Mouse (Mus musculus): Measurements from ENCODE around the gene Dennd2a.

Dennd2a gene

GRCm38 (mm10) chr6:39503476-39503875, 54.2 kb downstream of the Dennd2a start:
- DNase-seq: no peak

DNA sequence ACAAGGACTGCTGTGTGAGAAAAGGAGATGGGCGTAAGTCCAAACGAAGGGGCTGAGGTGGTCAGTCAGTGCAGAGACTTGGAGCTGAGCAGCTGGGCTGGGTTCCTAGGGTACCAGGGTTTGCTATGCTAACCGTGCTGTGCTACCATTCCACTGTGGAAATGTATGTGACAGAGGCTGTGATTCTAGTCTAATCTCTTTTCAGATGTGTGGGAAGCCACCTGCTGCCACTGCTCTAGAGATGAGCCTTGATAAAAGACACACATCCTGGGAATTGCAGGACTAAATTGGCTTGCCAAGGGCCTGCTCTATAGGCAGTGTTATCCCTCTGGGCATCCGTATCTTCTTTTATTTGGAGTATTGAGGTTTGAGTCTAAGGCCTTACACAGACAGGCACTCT, 60.5 kb downstream of the Dennd2a start:
- DNase-seq: no peak

- DNase-seq: peak; percentile 34 to 45
Measured at GRCm38 (mm10) chr6:39493129-39493714, 64.4 kb downstream of the Dennd2a start.

GRCm38 (mm10) chr6:39492161-39492560, 65.5 kb downstream of the Dennd2a start:
- DNase-seq: no peak

DNA sequence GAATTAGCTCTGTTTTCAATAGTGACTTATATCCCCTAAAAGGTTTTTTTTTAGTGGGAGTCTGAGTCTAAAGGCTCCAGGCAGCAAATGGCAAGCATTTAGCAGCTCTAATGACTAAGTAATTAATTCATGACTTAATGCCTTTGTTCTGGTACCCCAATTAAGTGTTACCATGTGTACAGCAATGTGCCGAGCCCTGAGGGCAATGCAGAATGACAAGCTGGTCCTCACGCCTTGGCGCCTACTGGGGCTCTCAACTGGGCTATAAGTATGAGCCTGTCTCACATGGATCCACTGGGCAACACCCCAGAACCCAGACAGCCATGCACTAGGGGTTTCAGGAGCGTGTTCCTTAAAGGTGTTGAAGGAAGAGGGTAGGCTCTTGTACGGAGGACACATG, 66.5 kb downstream of the Dennd2a start:
- peak in 1 of 2 experiments; percentile 15 for DNase-seq

- no peak for DNase-seq
Measured at GRCm38 (mm10) chr6:39488292-39488691, 69.4 kb downstream of the Dennd2a start.

GRCm38 (mm10) chr6:39483656-39484055, 74.0 kb downstream of the Dennd2a start:
- DNase-seq: no peak

- DNase-seq: peak; percentile 83 to 89
Measured at GRCm38 (mm10) chr6:39478509-39479150, 79.0 kb downstream of the Dennd2a start.

- DNase-seq: no peak
Measured at GRCm38 (mm10) chr6:39476617-39477016, 81.0 kb downstream of the Dennd2a start.

GRCm38 (mm10) chr6:39474424-39474823, 83.2 kb downstream of the Dennd2a start:
- DNase-seq: peak; percentile 29 to 44

- DNase-seq: no peak
Measured at GRCm38 (mm10) chr6:39472837-39473236, 84.8 kb downstream of the Dennd2a start.

DNA sequence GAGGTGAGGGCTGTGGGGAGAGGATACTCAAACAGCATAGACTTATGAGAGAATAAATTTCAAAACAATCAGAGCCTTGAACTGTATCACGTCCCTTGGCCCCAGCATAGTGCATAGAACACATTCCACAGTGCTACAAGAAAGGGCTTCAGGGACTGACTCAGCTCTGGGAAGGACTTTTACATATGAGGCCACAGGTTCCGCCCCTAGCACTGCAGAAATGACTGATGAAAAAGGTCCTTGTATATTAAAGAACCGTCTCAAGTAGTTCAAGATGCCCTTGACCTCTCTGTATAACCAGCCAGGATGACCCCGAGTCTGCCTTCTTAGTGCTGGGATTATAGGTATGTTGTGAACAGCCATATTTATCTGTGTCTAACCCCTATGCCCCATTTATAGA, 85.4 kb downstream of the Dennd2a start:
- no peak for DNase-seq

GRCm38 (mm10) chr6:39470076-39470475, 87.6 kb downstream of the Dennd2a start:
- DNase-seq: no peak

GRCm38 (mm10) chr6:39469427-39469826, 88.2 kb downstream of the Dennd2a start:
- DNase-seq: no peak

GRCm38 (mm10) chr6:39462621-39463538, 94.8 kb downstream of the Dennd2a start:
- peak; percentile 89 to 93 for DNase-seq

GRCm38 (mm10) chr6:39460040-39460439, 97.6 kb downstream of the Dennd2a start:
- DNase-seq: peak; percentile 47 to 64

DNA sequence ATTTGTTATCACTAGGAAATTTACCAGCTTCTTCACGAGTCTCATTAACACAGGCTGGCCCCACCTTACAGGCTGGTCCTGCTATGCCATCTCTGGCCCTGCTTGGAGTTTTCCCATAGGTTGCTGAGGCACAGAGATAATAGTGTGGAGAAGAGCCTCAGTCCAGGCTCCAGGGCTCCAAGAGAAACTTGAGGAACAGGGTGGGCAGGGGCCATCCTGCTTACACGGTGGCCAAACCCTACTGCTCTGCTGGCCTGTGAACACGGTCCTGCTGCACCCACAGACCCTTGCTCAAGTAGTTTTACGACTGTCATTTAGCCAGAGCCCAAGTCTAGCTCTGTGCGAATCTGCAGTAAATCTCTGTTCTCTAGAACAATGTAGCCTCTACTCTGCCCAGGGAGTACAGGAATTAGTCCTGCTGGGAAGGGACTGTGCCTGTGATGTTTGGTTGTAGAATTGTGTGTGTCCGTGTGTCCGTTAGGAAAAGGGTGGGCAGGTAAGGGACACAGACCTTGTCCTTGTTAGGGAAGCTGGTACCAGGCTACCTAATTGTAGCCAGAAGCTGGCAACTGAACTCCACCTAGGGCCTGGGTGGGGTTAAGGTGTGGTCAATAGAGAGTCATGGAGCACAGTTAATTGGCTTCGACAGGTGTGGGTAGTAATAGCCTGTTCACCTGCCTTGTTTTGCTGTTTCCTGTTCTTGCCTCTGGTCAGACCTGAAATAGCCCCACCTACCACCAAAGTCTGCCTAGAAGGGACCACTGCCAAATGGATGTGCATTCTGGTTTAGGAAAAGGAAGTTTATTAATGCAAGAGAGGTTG, 102.1 kb downstream of the Dennd2a start:
- no peak for DNase-seq

DNA sequence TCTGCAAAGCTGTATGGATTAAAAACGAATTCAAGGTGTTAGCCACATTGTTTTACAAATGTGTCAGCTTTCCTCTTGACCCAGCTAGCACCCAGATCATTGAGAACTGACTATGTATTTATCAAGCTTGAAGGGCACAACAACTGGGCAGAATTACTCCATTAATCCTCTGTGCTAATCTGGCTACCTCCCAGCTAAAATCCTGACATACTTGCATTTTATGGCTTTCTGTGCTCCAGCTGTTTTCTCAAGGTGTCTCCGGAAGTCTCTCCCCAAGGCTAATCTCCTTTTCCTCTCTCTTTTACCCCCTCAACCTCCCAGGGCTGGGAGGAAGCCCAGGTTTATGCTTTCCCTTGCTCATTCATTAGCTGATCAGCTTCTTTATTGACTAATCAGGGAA, 103.1 kb downstream of the Dennd2a start:
- no peak for DNase-seq

DNA sequence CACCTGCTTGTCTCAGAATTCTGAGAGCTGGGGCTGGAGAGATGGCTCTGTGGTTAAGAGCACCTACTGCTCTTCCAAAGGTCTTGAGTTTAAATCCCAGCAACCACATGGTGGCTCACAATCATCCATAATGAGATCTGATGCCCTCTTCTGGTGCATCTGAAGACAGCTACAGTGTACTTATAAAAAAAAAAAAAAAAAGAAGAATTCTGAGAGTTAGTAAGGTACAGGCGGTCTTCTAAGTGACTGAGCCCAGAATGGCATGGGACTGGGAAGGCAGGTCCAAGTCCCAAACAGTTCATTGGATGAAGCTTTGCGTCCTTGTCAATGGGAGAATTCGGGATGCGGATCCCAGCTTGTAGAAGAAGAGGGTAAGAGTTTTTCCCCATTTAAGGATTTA, 104.1 kb downstream of the Dennd2a start:
- no peak for DNase-seq

DNA sequence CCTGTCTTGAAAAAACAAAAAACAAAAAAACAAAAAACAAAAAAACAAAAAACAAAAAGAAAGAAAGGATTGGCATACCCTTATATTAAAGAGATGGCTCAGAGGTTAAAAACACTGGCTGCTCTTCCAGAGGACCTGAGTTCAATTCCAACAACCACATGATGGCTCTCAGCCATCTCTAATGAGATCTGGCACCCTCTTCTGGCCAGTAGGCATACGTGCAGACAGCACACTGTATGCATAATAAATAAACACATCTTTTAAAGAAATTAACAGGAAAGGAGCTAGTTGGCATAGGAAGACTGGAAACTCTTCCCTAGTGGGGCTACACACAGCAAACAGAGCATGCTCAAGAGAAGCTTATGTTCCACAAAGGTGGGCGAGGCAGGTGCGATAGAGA, 106.6 kb downstream of the Dennd2a start:
- DNase-seq: no peak

- no peak for DNase-seq
Measured at GRCm38 (mm10) chr6:39450580-39450979, 107.1 kb downstream of the Dennd2a start.

DNA sequence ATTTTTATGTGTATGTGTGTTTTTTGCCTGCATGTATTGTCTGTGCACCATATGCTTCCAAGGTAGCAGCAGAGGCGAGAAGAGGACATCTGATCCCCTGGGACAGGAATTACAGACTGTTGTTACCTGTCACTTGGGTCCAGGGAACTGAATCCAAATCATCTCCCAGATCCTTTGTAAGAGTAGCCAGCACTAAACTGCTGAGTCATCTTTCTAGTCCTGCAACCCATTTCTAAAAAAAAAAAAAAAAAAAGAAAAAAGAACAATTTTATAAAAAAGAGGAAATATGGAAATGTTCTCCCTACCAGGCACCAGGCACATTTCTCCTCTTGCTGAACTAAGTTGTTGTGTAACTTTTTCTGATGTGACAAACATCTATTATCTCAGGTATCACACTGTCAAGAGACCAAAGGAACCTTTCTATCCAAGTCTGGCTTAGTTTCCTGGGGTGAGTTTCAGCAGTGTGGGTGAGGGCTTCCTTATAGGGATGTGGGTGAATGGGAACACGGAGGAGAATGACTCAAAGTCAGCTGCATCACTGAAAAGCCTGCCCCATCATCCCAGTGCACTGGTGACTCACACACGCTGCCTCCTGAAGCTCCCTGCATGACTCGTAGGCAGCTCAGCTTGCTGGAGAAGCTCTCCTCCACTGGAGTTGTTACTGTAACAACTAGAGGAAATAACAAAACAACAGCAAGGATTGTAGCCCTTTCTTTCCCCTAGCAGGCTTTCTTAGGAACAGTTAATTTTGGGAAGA, 110.1 kb downstream of the Dennd2a start:
- DNase-seq: no peak
